Mouse (Mus musculus): ENCODE results near the gene Tomm22. TPM values are rescaled to one million over a fixed set of nuclear protein-coding genes. Genes with fewer than 3 reads are reported as not detected.

Tomm22 gene
- polyA plus RNA-seq, 1 experiment from 2014 or later = 261 TPM

DNA sequence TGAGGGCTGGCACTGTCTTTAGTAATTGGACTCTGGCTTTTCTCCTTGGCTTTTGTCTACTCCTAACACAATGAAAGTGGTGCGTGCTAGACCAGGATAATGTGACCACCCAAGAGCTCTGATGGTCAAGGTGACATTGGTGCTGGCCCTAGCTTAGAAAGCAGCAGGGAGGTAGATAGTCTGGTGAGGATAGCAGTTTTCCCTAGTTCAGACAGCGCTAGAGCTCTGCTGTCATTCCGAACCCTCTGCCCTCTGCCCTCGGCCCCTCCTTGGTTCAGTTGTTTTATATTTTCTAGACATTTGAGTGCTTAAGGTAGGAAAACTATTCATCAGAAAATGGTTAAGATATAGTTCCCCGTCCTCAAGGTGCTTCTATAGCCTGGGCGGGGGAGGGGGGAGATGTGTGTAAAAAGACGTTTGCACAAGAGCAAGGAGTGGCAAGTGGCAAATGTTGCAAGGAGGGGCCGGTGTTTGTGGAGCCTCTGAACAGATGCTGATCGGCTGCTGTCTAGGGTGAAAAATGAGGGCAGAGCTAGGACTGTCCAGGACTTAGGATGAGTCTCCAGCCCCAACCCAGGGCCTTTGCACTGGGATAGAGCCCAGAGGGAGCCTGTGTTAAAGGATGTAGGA is 27.0 kb downstream of the Tomm22 start:
- H3K27ac ChIP-seq = no peak overlapping the region
- H3K4me2 ChIP-seq (replicated peaks) = no peak overlapping the region
- H3K4me1 ChIP-seq = peaks cover 19% of the 10 kb centered on the region; the same call in 1 of the 2 replicates
- no peak overlapping the region for H3K9ac ChIP-seq
- 77% methylated on average over 9 of the region's 9 CpGs for WGBS
- no peaks in the 10 kb centered on the region for H3K27me3 ChIP-seq (replicated peaks)
- H3K9me3 ChIP-seq = no peaks in the 10 kb centered on the region
- no peak overlapping the region for H3K4me3 ChIP-seq
- ATAC-seq (ENCODE audit: low FRiP score, low read depth) = no peak
- H3K36me3 ChIP-seq = 0 out of 2 replicates have a peak, but pooled peaks cover 13% of the 10 kb centered on the region

DNA sequence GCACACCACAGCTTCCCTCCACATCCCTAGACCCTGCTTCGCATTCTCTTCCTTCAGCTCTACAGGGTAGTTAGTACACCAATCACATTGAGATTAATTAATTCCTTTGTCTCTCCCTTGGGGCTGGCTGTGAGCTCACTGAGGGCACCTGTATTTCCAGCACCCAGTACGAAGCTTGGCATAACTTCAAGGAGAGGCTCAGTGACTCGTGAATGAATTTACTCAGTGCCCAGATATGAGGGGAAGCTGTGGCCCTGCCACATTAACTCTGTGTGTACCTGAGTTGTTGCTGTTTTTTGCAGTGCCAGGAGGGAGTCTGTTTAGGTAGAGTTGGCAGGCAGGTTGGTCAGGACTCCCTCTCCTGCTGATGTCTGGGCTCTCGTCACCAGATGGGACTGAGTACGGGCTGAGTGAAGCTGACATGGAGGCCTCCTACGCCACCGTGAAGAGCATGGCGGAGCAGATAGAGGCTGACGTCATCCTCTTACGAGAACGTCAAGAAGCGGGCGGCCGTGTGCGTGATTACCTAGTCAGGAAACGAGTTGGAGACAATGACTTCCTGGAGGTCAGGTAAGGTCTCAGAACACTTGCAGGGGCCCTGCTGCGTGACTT is 36.0 kb downstream of the Tomm22 start:
- WGBS = 91% methylated on average over 17 of the region's 17 CpGs
- Histone ChIP-seq H3K4me1 (no peaks in the 10 kb centered on the region), H3K9me3 (no peaks in the 10 kb centered on the region), H3K36me3 (peaks cover 49% of the 10 kb centered on the region), H3K4me3 (no peak overlapping the region), H3K9ac (no peak overlapping the region), H3K27me3 (replicated peaks) (no peaks in the 10 kb centered on the region), H3K27ac (no peak overlapping the region), H3K4me2 (replicated peaks) (no peak overlapping the region)
- no peak for ATAC-seq (ENCODE audit: low FRiP score, low read depth)

DNA sequence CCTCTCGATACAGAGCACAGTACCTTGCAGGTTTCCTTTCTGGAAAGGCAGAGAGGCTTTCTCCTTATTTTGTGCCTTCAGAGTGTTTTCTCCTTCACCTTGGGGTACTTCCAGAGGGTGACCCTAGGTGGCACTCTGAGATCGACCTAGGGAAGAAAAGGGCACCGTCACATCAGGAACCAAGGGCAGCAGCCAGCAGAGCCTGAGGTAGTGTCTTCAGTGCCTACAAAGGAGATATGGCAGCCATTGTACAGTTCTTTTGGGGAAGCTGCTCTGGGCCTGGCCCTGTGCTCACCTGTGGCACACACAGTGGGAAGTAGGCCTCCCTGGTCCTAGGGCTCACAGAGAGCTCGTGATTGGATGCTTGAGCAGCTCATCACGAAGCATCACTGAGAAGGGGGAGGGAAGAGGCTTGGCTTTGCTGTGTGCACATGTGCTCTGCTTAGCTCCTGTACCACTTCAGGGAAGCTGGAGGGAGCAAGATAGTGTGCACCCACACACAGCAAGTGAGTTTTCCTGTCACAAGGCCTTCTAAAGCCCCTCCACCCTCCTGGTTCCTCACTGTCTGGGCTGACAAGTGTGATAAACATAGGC is 37.7 kb downstream of the Tomm22 start:
- WGBS = 91% methylated on average over 5 of the region's 5 CpGs
- Histone ChIP-seq H3K9ac (no peak overlapping the region), H3K27me3 (replicated peaks) (no peaks in the 10 kb centered on the region), H3K4me3 (no peak overlapping the region), H3K36me3 (peaks cover 65% of the 10 kb centered on the region), H3K4me2 (replicated peaks) (no peak overlapping the region), H3K4me1 (no peaks in the 10 kb centered on the region), H3K27ac (no peak overlapping the region), H3K9me3 (no peaks in the 10 kb centered on the region)
- ATAC-seq (ENCODE audit: low FRiP score, low read depth) = no peak

DNA sequence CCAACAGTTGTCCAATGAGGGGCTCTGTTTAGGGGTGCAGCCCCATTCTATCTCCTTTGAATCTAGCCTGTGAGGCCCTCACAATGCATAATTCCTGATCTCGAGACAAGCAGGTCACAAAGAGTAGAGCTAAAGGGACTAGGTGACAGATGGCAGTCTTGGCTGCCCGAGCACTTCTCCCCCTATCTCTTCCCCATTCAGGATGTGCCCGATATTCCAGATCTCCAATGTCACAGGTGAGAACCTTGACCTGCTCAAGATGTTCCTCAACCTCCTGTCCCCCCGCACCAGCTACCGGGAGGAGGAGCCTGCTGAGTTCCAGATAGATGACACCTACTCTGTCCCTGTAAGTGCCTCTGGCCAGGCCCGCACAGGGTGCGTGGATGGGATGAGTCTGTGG is 45.0 kb downstream of the Tomm22 start:
- no peak overlapping the region for H3K9ac ChIP-seq
- ATAC-seq (ENCODE audit: low FRiP score, low read depth) = no peak
- no peak overlapping the region for H3K4me3 ChIP-seq
- H3K4me2 ChIP-seq (replicated peaks) = no peak overlapping the region
- no peaks in the 10 kb centered on the region for H3K9me3 ChIP-seq
- peaks cover 96% of the 10 kb centered on the region for H3K36me3 ChIP-seq
- H3K27me3 ChIP-seq (replicated peaks) = no peaks in the 10 kb centered on the region
- no peak overlapping the region for H3K27ac ChIP-seq
- WGBS = 95% methylated on average over 7 of the region's 7 CpGs
- no peaks in the 10 kb centered on the region for H3K4me1 ChIP-seq

DNA sequence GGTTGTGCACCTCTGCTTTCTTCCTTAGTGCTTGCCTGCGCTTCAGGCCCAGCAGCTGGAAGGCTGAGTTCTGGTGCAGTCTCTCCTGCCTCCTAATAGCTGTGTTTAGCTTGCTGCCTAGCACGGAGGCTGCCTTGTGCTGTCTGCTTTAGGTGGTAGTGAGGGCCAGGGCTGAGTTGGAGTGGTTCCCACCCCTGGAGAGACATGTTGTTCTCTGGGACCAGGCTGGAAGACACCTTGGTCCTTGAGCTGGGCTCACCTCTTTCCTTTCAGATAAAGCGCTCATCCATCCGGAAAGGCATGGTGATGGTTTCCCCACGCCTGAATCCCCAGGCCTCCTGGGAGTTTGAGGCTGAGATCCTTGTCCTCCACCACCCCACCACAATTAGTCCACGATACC is 46.0 kb downstream of the Tomm22 start:
- 90% methylated on average over 6 of the region's 6 CpGs for WGBS
- Histone ChIP-seq H3K9me3 (no peaks in the 10 kb centered on the region), H3K27me3 (replicated peaks) (no peaks in the 10 kb centered on the region), H3K27ac (no peak overlapping the region), H3K4me2 (replicated peaks) (no peak overlapping the region), H3K4me3 (no peak overlapping the region), H3K36me3 (peaks cover 91% of the 10 kb centered on the region), H3K9ac (no peak overlapping the region), H3K4me1 (no peaks in the 10 kb centered on the region)
- ATAC-seq (ENCODE audit: low FRiP score, low read depth) = no peak

DNA sequence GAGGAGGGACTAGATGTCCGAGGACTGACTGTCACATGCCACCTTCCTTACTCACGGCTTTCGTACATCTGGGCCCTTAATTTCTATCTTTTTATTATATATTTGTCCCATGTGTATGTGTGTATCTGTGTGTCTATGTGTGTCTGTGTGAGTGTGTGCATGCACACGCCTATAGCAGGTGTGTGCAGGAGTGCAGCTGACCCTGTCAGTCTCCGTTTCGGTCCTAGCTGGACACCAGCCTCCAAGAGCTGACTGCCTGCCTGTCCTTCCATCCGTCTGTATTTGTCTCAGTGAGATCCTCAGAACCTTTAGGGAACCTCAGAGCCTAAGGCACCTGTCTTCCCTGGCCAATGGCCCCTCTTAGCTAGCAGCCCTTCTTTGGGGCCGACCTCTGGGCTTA is 49.6 kb downstream of the Tomm22 start:
- Histone ChIP-seq H3K9me3 (no peaks in the 10 kb centered on the region), H3K4me2 (replicated peaks) (no peak overlapping the region), H3K36me3 (peaks cover 78% of the 10 kb centered on the region), H3K4me3 (no peak overlapping the region), H3K4me1 (no peaks in the 10 kb centered on the region), H3K27ac (no peak overlapping the region), H3K27me3 (replicated peaks) (no peaks in the 10 kb centered on the region), H3K9ac (no peak overlapping the region)
- 94% methylated on average over 8 of the region's 8 CpGs for WGBS
- ATAC-seq (ENCODE audit: low FRiP score, low read depth) = no peak

DNA sequence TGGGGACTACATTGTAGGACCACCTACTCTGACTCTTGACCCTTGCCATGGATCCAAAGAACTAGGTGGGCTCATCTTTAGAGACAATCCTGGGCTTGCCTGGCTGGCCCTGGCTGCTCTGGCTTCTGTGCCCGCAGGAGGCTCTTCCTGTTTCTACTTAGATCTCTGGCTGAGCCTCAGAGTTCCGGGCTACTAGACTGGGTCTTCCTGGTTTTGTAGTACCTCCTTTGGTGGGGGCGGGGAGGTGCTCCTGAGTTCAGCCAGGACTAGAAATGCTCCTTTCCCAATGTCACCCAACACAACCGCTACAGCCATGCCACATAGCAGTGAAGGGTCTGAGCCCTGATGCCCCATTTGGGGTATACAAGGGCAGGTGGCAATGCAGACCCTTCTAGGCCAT is 50.1 kb downstream of the Tomm22 start:
- no peak overlapping the region for H3K4me3 ChIP-seq
- no peak overlapping the region for H3K9ac ChIP-seq
- no peaks in the 10 kb centered on the region for H3K27me3 ChIP-seq (replicated peaks)
- WGBS = 88% methylated on average over 4 of the region's 4 CpGs
- no peak for ATAC-seq (ENCODE audit: low FRiP score, low read depth)
- no peaks in the 10 kb centered on the region for H3K4me1 ChIP-seq
- peaks cover 78% of the 10 kb centered on the region for H3K36me3 ChIP-seq
- no peaks in the 10 kb centered on the region for H3K9me3 ChIP-seq
- H3K27ac ChIP-seq = no peak overlapping the region
- no peak overlapping the region for H3K4me2 ChIP-seq (replicated peaks)

Other genes starting within 250 kb of the Tomm22 start
- 303 and 308 TPM in 2 replicates for gene Csnk1e, start 215.3 kb upstream of the Tomm22 start, polyA plus RNA-seq (2016; fragmentation: Nextera tagmentation; extraction: Ambion mirVana)
- gene Kcnj4, start 165.6 kb upstream of the Tomm22 start, polyA plus RNA-seq (2016; fragmentation: Nextera tagmentation; extraction: Ambion mirVana) = not detected in 2 replicates
- 19.6 and 20.2 TPM in 2 replicates for gene Kdelr3, start 154.4 kb upstream of the Tomm22 start, polyA plus RNA-seq (2016; fragmentation: Nextera tagmentation; extraction: Ambion mirVana)
- 66.5 and 71.8 TPM in 2 replicates for gene Ddx17, start 124.1 kb upstream of the Tomm22 start, polyA plus RNA-seq (2016; fragmentation: Nextera tagmentation; extraction: Ambion mirVana)
- gene Dmc1, start 65.8 kb upstream of the Tomm22 start, polyA plus RNA-seq (2016; fragmentation: Nextera tagmentation; extraction: Ambion mirVana) = 1.1 and 1.4 TPM in 2 replicates
- gene Fam227a, start 11.9 kb upstream of the Tomm22 start, polyA plus RNA-seq (2016; fragmentation: Nextera tagmentation; extraction: Ambion mirVana) = 4.3 and 6.0 TPM in 2 replicates
- 72.0 and 74.2 TPM in 2 replicates for gene Cby1, start 11.7 kb upstream of the Tomm22 start, polyA plus RNA-seq (2016; fragmentation: Nextera tagmentation; extraction: Ambion mirVana)
- 26.7 and 26.9 TPM in 2 replicates for gene Josd1, start 17.1 kb downstream of the Tomm22 start, polyA plus RNA-seq (2016; fragmentation: Nextera tagmentation; extraction: Ambion mirVana)
- 41.6 and 42.5 TPM in 2 replicates for gene Gtpbp1, start 20.0 kb downstream of the Tomm22 start, polyA plus RNA-seq (2016; fragmentation: Nextera tagmentation; extraction: Ambion mirVana)
- gene Sun2, start 71.7 kb downstream of the Tomm22 start, polyA plus RNA-seq (2016; fragmentation: Nextera tagmentation; extraction: Ambion mirVana) = 8.0 and 9.5 TPM in 2 replicates
- 73.1 and 79.2 TPM in 2 replicates for gene Dnal4, start 107.0 kb downstream of the Tomm22 start, polyA plus RNA-seq (2016; fragmentation: Nextera tagmentation; extraction: Ambion mirVana)
- 13.2 and 13.6 TPM in 2 replicates for gene Nptxr, start 133.9 kb downstream of the Tomm22 start, polyA plus RNA-seq (2016; fragmentation: Nextera tagmentation; extraction: Ambion mirVana)
- gene Npcd, start 163.4 kb downstream of the Tomm22 start, polyA plus RNA-seq (2016; fragmentation: Nextera tagmentation; extraction: Ambion mirVana) = 0.31 and 1.0 TPM in 2 replicates
- gene Cbx6, start 163.8 kb downstream of the Tomm22 start, polyA plus RNA-seq (2016; fragmentation: Nextera tagmentation; extraction: Ambion mirVana) = 32.8 and 36.6 TPM in 2 replicates
- gene Apobec3, start 220.8 kb downstream of the Tomm22 start, polyA plus RNA-seq (2016; fragmentation: Nextera tagmentation; extraction: Ambion mirVana) = 5.5 and 5.8 TPM in 2 replicates